Mouse (Mus musculus) cerebellum, adult 18-20 months (tissue): ENCODE results near the gene Socs2.

Experiments
- DNase-seq, 2 experiments: peaks; one replicate each; pipeline ENCODE4 v3.0.0; 2021

Gene Socs2

GRCm38 (mm10) chr10:95337589-95337988 lies 79.4 kb downstream of the Socs2 start:
- no peak for DNase-seq

- no peak for DNase-seq
Observed at GRCm38 (mm10) chr10:95336781-95337544, 80.0 kb downstream of the Socs2 start.
